Mouse (Mus musculus) CH12.LX (cell line): ENCODE measurements around the gene Bcl2l12.

ENCODE experiments used
- CHD1 ChIP-seq: IDR thresholded peaks from 2 replicates; pipeline ENCODE4 v1.6.1; 2012; ENCODE audit warnings: low read depth, low read length, improper control_type of control experiment, inconsistent platforms
- CTCF ChIP-seq, 2 experiments: IDR thresholded peaks in 1 of 2; conservative IDR thresholded peaks in 1 of 2; 2 replicates each; pipeline ENCODE4 v1.5.1; 2011 to 2012; ENCODE audit warnings: low read depth in 2 of 2, low read length in 2 of 2, improper control_type of control experiment in 1 of 2, inconsistent platforms in 1 of 2, mild to moderate bottlenecking in 1 of 2, moderate library complexity in 1 of 2
- MAZ ChIP-seq: IDR thresholded peaks from 2 replicates; pipeline ENCODE4 v1.6.1; 2012; ENCODE audit warnings: low read depth, mild to moderate bottlenecking, inconsistent platforms, low read length, improper control_type of control experiment, moderate library complexity
- ZC3H11A ChIP-seq: IDR thresholded peaks from 2 replicates; pipeline ENCODE4 v1.6.1; 2012; ENCODE audit warnings: low read depth, mild to moderate bottlenecking, inconsistent platforms, low read length, improper control_type of control experiment

- TF ChIP-seq CTCF (conservative IDR thresholded peaks at IDR 0.05 in 1 of 2, IDR thresholded peaks at IDR 0.05 in 1 of 2; ENCODE audit: low read depth in 2 of 2, low read length in 2 of 2) (no peak), ZC3H11A (no peak), MAZ (no peak), CHD1 (no peak)
Measured at GRCm38 (mm10) chr7:44970231-44970691, 28.3 kb downstream of the Bcl2l12 start.
